Mouse (Mus musculus) midbrain, embryonic 12.5 days (tissue): ENCODE measurements around the gene Mrc2. TPM values are rescaled to one million over a fixed set of nuclear protein-coding genes. Genes with fewer than 3 reads are reported as not detected.

Source experiments
- ATAC-seq: fragments of 200-750 bp; cut with Nextera tagmentation; 2 replicates; pipeline ENCODE4 v1.8.0; 2017; ENCODE audit warnings: low read depth, moderate TSS enrichment, moderate library complexity; ENCODE audit not compliant: low FRiP score
- H3K27ac ChIP-seq: fragments of 300-500 bp; sonication (generic); replicated peaks from 2 replicates; pipeline ENCODE4 v1.5.1; 2016; ENCODE audit warnings: mild to moderate bottlenecking
- H3K27me3 ChIP-seq: fragments of 300-500 bp; sonication (generic); 2 replicates; pipeline ENCODE4 v1.6.1; 2016; ENCODE audit warnings: mild to moderate bottlenecking
- H3K36me3 ChIP-seq: fragments of 300-500 bp; sonication (generic); 2 replicates; pipeline ENCODE4 v1.6.1; 2016
- H3K4me1 ChIP-seq: fragments of 300-500 bp; sonication (generic); 2 replicates; pipeline ENCODE4 v1.6.1; 2016
- H3K4me2 ChIP-seq: fragments of 300-500 bp; sonication (generic); replicated peaks from 2 replicates; pipeline ENCODE4 v1.6.1; 2016; ENCODE audit warnings: mild to moderate bottlenecking, moderate library complexity
- H3K4me3 ChIP-seq: fragments of 300-500 bp; sonication (generic); 2 replicates; pipeline ENCODE4 v1.5.1; 2016; ENCODE audit warnings: mild to moderate bottlenecking
- H3K9ac ChIP-seq: fragments of 300-500 bp; sonication (generic); replicated peaks from 2 replicates; pipeline ENCODE4 v1.6.1; 2016; ENCODE audit warnings: mild to moderate bottlenecking, moderate library complexity
- H3K9me3 ChIP-seq: fragments of 300-500 bp; sonication (generic); 2 replicates; pipeline ENCODE4 v1.6.1; 2016; ENCODE audit warnings: mild to moderate bottlenecking
- WGBS: fragments of 180-500 bp; shearing (Covaris S2); methylation state at CpG from one replicate; pipeline ENCODE4 v1.1.7; 2016; 5-methylcytosine and 5-hydroxymethylcytosine counted together
- polyA plus RNA-seq: library from polyadenylated mRNA; unstranded; fragments of >200 nt; fragmentation: Nextera tagmentation; extraction: Ambion mirVana; gene quantifications from 2 replicates; pipeline ENCODE4 v1.2.1, GENCODE M21; 2016

Mrc2 gene
- polyA plus RNA-seq, 1 experiment from 2014 or later = 18.7 TPM

DNA sequence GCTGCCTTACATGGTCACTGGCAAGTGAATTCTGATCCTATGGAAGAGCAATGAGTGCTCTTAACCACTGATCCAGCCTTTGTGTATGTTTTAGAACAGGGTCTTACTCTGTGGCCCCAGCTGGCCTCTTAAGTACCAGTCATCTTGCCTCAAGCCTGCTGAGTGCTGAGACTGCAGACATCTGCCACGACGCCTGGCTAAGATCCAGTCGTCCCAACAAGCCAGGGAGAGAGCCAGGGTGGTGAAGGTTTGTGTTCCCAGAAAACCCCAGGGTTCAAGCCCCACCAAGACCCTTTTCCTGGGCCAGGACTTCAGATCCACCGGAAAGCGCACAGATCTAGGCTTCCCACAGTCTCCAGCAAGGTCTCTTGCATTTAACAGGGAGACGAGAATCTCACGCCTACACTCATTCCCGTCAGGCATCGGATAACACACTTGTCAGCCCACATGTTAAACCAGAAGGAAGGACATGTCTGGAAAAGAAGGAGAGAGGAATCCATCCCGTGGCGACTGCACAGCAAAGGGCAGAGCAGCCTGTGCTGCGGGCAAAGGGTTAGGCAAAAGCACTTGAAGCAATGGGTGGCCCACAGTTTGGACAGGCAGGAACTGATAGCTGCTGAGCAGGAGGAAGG, 20.0 kb downstream of the Mrc2 start:
- Histone ChIP-seq H3K27me3 (no peaks in the 10 kb centered on the region), H3K9me3 (no peaks in the 10 kb centered on the region), H3K9ac (no peak overlapping the region), H3K4me2 (no peak overlapping the region), H3K4me3 (no peak overlapping the region), H3K27ac (peak overlapping the region; percentile 43; the same call in 1 of the 2 replicates), H3K4me1 (peaks cover 39% of the 10 kb centered on the region), H3K36me3 (no peaks in the 10 kb centered on the region)
- ATAC-seq = no peak
- WGBS = 61% methylated on average over 12 of the region's 12 CpGs

DNA sequence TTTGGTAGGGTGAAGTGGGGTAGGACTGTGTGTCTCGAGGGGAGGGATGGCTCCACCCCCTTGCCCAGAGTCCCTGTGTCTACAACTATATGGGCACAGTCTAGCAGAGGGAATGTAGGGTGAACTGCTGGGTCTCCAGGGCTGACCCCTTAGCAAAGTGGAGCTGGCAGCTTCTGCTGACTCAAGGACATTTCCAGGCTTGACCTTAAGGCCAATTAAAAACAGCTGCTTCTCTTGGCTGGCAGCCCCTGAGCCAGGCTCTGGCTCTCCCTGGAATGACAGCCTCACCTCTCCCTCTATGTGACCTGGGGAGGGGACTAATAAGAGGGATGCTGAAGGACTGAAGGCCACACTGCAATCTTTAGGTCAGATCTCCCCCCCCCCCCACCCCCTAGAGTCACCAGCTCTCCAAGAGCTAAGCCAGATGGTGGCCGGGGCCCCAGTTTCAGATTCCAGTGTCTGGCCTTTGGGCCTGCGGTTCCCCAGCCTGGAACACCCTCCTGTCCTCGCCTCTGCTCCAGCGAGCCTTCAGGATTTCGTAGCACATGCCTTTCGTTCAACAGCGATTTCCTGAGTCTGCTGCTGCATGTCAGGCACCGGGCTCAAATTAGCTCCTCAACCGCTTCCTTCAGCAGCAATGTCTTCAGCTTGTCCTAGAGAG, 20.7 kb downstream of the Mrc2 start:
- no peaks in the 10 kb centered on the region for H3K9me3 ChIP-seq
- no peaks in the 10 kb centered on the region for H3K36me3 ChIP-seq
- peak; percentile 50; the same call in 1 of the 2 replicates for ATAC-seq
- WGBS = 38% methylated on average over 10 of the region's 10 CpGs
- no peak overlapping the region for H3K4me3 ChIP-seq
- H3K9ac ChIP-seq = no peak overlapping the region
- peak overlapping the region; percentile 43 for H3K27ac ChIP-seq
- H3K27me3 ChIP-seq = no peaks in the 10 kb centered on the region
- H3K4me2 ChIP-seq = no peak overlapping the region
- peaks cover 39% of the 10 kb centered on the region for H3K4me1 ChIP-seq

DNA sequence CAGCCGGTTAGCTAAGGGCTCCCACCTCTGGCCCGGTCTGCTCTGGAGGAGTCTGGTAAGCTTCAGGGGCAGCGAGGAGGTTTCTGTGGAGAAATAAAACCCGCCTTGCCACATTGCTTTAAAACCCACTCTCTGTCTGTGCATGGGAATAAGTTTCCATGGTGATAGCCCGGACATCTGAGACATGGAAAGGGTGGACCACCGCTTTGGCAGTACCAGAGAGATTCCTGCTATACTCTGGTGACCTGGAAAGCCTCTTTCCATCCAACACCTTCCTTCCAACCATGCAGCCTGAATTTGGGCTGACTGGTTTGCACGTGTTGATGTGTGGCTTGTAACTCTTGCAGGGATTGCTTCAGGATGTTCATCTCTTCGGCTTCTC, 21.2 kb downstream of the Mrc2 start:
- Histone ChIP-seq H3K36me3 (no peaks in the 10 kb centered on the region), H3K9ac (0 out of 2 replicates have a peak overlapping the region, but pooled peaks have one; percentile 24), H3K27ac (peak overlapping the region; percentile 43), H3K27me3 (no peaks in the 10 kb centered on the region), H3K4me2 (no peak overlapping the region), H3K9me3 (no peaks in the 10 kb centered on the region), H3K4me1 (peaks cover 39% of the 10 kb centered on the region), H3K4me3 (no peak overlapping the region)
- 17% methylated on average over 8 of the region's 8 CpGs for WGBS
- no peak; the same call in 1 of the 2 replicates for ATAC-seq

DNA sequence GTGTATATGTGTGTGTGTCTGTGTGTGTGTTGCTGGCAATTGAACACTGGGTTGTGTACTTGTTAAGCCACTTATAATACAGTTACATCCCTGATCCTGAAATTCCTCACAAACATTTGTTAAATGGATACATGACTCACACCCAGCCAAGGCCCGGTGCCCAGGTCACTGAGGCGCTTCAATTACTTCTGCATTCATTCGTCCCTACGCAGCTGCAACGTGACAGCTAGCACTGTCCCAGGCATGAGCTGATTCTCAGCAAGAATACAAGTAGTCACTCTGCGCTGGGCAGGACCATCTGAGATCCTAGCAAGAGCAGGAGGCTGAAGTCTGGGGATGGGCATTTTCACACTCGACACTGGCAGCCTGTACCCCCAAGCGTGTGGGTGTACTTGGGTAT, 22.9 kb downstream of the Mrc2 start:
- Histone ChIP-seq H3K36me3 (0 out of 2 replicates have a peak, but pooled peaks cover 7% of the 10 kb centered on the region), H3K27ac (no peak overlapping the region), H3K27me3 (no peaks in the 10 kb centered on the region), H3K9ac (no peak overlapping the region), H3K4me1 (peaks cover 39% of the 10 kb centered on the region), H3K9me3 (no peaks in the 10 kb centered on the region), H3K4me2 (no peak overlapping the region), H3K4me3 (no peak overlapping the region)
- 76% methylated on average over 8 of the region's 8 CpGs for whole genome bisulfite sequencing
- ATAC-seq = no peak

DNA sequence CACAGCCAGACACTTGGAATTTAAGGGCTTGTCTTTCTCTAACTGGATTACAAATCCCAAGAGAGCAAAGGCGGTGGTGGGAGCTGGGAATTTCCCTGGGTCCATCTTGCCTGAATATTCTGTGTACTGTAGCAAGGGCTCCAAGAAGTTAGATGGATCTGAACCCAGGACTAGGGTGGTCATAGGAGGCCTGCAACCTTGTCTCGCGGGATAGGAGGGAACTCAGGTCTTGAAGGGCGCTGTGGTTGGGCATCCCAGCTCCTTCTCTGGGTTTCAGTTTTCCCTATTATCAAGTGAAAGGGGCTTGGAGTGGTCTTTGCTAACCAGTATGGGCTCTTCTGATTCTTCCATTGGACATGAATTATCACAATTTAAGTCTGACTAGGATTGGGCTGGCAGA, 23.7 kb downstream of the Mrc2 start:
- no peak overlapping the region for H3K4me3 ChIP-seq
- no peaks in the 10 kb centered on the region for H3K27me3 ChIP-seq
- no peaks in the 10 kb centered on the region for H3K9me3 ChIP-seq
- H3K27ac ChIP-seq = no peak overlapping the region
- no peak for ATAC-seq
- H3K4me2 ChIP-seq = no peak overlapping the region
- WGBS = 92% methylated on average over 4 of the region's 4 CpGs
- no peak overlapping the region for H3K9ac ChIP-seq
- H3K36me3 ChIP-seq = 0 out of 2 replicates have a peak, but pooled peaks cover 7% of the 10 kb centered on the region
- H3K4me1 ChIP-seq = peaks cover 39% of the 10 kb centered on the region

DNA sequence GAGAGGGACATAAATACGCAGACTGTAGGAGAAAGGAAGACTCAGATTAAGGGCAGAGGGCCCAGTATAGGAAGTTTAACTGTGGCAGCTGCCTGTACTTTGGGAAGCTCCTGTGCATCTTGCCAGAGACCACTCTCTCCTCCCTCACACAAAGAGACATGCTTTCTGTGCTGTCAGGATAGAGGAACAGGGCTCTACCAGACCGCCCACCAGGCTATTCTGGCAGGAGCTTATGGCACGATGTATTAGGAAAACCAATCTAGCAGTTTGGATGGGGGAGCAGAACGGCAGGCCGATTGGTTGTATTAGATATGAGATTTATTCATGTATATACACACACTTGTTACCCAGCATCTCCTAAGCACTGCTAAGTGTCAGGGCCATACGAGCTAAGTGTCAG, 25.3 kb downstream of the Mrc2 start:
- no peak overlapping the region for H3K9ac ChIP-seq
- peaks cover 26% of the 10 kb centered on the region for H3K4me1 ChIP-seq
- ATAC-seq = no peak
- no peak overlapping the region for H3K4me2 ChIP-seq
- WGBS = 88% methylated on average over 6 of the region's 6 CpGs
- no peaks in the 10 kb centered on the region for H3K9me3 ChIP-seq
- no peak overlapping the region for H3K27ac ChIP-seq
- no peak overlapping the region for H3K4me3 ChIP-seq
- H3K27me3 ChIP-seq = no peaks in the 10 kb centered on the region
- 0 out of 2 replicates have a peak, but pooled peaks cover 7% of the 10 kb centered on the region for H3K36me3 ChIP-seq

DNA sequence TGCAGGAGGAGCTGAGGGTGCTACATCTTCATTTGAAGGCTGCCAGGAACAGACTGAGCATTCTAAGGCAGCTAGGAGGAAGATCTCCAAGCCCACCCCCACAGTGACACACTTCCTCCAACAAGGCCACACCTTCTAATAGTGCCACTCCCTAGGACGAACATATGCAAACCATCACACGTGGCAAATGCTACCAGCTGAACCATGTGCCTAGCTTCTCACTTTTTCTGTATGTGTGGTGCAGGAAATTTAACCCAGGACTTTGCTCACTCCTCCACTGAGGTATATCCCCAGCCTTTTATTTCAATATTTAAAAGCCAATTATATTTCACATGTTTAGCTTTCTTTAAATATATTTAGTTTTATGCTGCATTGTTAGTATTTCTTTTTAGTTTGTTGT, 28.6 kb downstream of the Mrc2 start:
- Histone ChIP-seq H3K4me1 (no peaks in the 10 kb centered on the region), H3K4me3 (no peak overlapping the region), H3K27me3 (no peaks in the 10 kb centered on the region), H3K9me3 (no peaks in the 10 kb centered on the region), H3K4me2 (no peak overlapping the region), H3K27ac (no peak overlapping the region), H3K9ac (no peak overlapping the region), H3K36me3 (0 out of 2 replicates have a peak, but pooled peaks cover 10% of the 10 kb centered on the region)
- ATAC-seq = no peak
- WGBS = 80% methylated on average over 2 of the region's 2 CpGs

DNA sequence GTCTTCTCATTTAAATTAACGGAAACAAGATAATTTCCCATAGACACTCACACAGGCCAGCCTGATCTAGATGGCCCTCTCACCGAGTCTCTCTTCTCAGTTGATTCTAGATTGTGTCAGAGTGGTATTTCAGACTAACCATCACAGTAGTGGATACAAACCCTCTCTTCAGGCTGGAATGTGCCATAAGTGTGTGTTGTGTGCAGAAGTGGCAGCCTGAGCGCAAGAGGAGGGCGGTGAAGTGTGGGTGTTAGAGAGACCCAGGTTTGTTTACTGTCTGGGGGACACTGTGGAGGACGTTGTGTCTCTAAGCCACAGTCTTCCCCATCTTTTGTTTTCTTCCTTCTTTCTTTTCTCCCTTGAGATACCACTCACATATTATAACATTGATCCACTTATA, 31.1 kb downstream of the Mrc2 start:
- no peaks in the 10 kb centered on the region for H3K9me3 ChIP-seq
- 87% methylated on average over 5 of the region's 5 CpGs for WGBS
- no peak overlapping the region for H3K4me3 ChIP-seq
- no peaks in the 10 kb centered on the region for H3K27me3 ChIP-seq
- ATAC-seq = no peak
- H3K27ac ChIP-seq = no peak overlapping the region
- H3K4me2 ChIP-seq = no peak overlapping the region
- no peak overlapping the region for H3K9ac ChIP-seq
- 0 out of 2 replicates have a peak, but pooled peaks cover 10% of the 10 kb centered on the region for H3K36me3 ChIP-seq
- no peaks in the 10 kb centered on the region for H3K4me1 ChIP-seq

DNA sequence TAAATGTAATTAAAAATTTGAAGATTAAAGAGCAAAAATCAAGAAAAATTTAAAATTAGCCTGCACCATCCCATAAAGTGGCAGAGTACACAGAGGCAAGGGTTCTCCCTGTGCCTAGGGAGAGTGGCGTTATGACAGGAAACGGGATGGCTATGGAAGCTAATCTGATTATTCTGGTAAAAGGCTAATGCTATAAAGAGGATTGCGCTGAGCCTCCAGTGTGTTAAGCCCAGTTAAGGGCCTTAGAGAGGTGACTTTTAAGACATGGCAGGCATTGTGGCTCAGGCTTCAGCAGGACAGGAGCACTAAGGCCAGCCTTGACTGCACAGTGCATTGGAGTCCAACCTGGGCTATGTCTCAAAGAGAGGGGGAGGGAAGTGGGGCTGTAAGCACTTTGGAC, 34.7 kb downstream of the Mrc2 start:
- Histone ChIP-seq H3K36me3 (0 out of 2 replicates have a peak, but pooled peaks cover 3% of the 10 kb centered on the region), H3K9me3 (no peaks in the 10 kb centered on the region), H3K4me2 (no peak overlapping the region), H3K27me3 (no peaks in the 10 kb centered on the region), H3K4me1 (peaks cover 6% of the 10 kb centered on the region; the same call in 1 of the 2 replicates), H3K4me3 (no peak overlapping the region), H3K27ac (no peak overlapping the region), H3K9ac (no peak overlapping the region)
- ATAC-seq = no peak
- WGBS = 38% methylated on average over 3 of the region's 3 CpGs

DNA sequence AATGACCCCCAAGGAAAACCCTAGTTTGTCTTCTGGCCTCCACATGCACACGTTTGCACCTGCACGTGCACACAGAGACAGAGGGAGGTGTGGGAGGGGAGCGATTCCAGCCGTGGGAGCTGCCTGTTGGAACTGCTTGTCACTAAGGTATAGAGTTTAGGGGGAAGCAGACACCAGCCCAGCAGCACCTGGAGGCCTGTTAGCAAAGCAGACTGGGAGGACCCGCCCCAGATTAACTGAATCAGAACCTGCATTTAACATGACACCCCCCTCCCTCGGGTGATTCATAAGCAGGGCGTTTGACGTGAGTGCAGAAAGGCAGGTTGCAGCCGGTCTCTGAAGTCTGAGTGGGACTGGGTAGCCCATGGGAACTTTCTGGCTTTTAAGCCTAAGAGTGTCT, 37.5 kb downstream of the Mrc2 start:
- ATAC-seq = no peak
- H3K27ac ChIP-seq = no peak overlapping the region
- H3K9ac ChIP-seq = no peak overlapping the region
- 0 out of 2 replicates have a peak, but pooled peaks cover 3% of the 10 kb centered on the region for H3K36me3 ChIP-seq
- no peak overlapping the region for H3K4me2 ChIP-seq
- WGBS = 81% methylated on average over 9 of the region's 9 CpGs
- H3K27me3 ChIP-seq = no peaks in the 10 kb centered on the region
- no peak overlapping the region for H3K4me3 ChIP-seq
- peaks cover 9% of the 10 kb centered on the region for H3K4me1 ChIP-seq
- H3K9me3 ChIP-seq = no peaks in the 10 kb centered on the region

DNA sequence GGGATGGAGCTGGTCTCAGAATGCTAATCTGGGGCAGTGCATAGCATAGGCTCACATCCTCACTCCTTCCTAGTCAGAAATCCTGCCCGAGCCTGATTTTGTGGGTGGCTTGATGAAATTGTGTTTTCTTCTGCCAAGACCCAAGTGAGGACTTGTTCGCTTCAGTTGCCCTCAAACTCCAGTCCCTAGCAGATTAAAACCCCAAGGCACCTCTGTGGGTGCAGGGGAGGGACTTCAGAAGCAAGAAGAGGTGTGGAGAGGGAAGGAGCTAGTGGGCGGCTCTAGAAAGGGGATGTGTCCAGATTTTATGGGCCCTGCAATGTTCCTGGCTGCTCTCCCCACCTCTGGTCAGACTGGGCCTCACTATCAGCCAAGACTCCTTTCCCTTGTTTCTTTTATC, 38.7 kb downstream of the Mrc2 start:
- WGBS = 86% methylated on average over 3 of the region's 3 CpGs

DNA sequence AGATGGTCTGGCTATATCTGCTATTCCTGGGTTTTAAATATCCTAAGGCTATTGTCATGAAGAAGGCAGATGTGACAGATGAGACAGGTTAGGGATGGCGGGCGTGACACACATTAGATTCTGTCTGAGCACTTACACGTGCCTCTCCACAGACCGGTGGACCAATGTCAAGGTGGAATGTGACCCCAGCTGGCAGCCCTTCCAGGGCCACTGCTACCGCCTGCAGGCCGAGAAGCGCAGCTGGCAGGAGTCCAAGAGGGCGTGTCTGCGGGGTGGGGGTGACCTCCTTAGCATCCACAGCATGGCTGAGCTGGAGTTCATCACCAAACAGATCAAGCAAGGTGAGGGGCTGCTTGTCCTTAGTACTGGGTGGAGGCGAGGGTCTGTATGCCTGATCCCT, 39.3 kb downstream of the Mrc2 start:
- H3K36me3 ChIP-seq = no peaks in the 10 kb centered on the region
- WGBS = 54% methylated on average over 10 of the region's 10 CpGs
- no peak overlapping the region for H3K27ac ChIP-seq
- H3K9ac ChIP-seq = no peak overlapping the region
- peaks cover 9% of the 10 kb centered on the region for H3K4me1 ChIP-seq
- no peak overlapping the region for H3K4me3 ChIP-seq
- no peak for ATAC-seq
- H3K9me3 ChIP-seq = no peaks in the 10 kb centered on the region
- H3K4me2 ChIP-seq = no peak overlapping the region
- no peaks in the 10 kb centered on the region for H3K27me3 ChIP-seq

More for the DNA sequence above, 38.7 kb downstream of the Mrc2 start:
- no peak for ATAC-seq
- no peak overlapping the region for H3K4me3 ChIP-seq
- no peak overlapping the region for H3K9ac ChIP-seq
- no peaks in the 10 kb centered on the region for H3K27me3 ChIP-seq
- no peaks in the 10 kb centered on the region for H3K36me3 ChIP-seq
- peaks cover 9% of the 10 kb centered on the region for H3K4me1 ChIP-seq
- no peak overlapping the region for H3K27ac ChIP-seq
- H3K4me2 ChIP-seq = no peak overlapping the region
- H3K9me3 ChIP-seq = no peaks in the 10 kb centered on the region
